Mouse (Mus musculus): ENCODE results near the gene Abcb1b. TPM values are rescaled to one million over a fixed set of nuclear protein-coding genes. Genes with fewer than 3 reads are reported as not detected.
"Not testable (repeated sequence)": the region's sequence is repeated elsewhere in the genome, so short reads cannot be mapped to it uniquely, and the experiment has no call there.

Gene Abcb1b
- polyA plus RNA-seq, 1 experiment from 2014 or later = 1.4 TPM

- 38% methylated on average over 3 of the region's 3 CpGs for WGBS
- no peaks in the 10 kb centered on the region for H3K9me3 ChIP-seq (ENCODE audit: control insufficient read depth, low read length)
- H3K36me3 ChIP-seq (ENCODE audit: control insufficient read depth, insufficient read depth, low read length) = no peaks in the 10 kb centered on the region
- H3K4me2 ChIP-seq (ENCODE audit: low read length) = no peak overlapping the region
- no peaks in the 10 kb centered on the region for H3K27me3 ChIP-seq (ENCODE audit: control insufficient read depth, insufficient read depth, low read length)
- ATAC-seq (ENCODE audit: insufficient number of reproducible peaks, insufficient read depth, low FRiP score, low read depth) = no peak
- no peak overlapping the region for H3K27ac ChIP-seq (replicated peaks in 1 of 2; ENCODE audit: control insufficient read depth in 1 of 2, insufficient read depth in 1 of 2, low read depth in 2 of 2, low read length in 2 of 2)
- no peaks in the 10 kb centered on the region; a peak in 1 of 4 replicates for H3K4me1 ChIP-seq (ENCODE audit: control insufficient read depth in 2 of 2, insufficient read depth in 2 of 2, low read length in 2 of 2)
- no peak overlapping the region for H3K9ac ChIP-seq (ENCODE audit: low read length)
- H3K4me3 ChIP-seq (ENCODE audit: control insufficient read depth in 1 of 2, insufficient read depth in 1 of 2, low read depth in 1 of 2, low read length in 2 of 2) = no peak overlapping the region
Measured at GRCm38 (mm10) chr5:8842815-8843214, 44.9 kb downstream of the Abcb1b start.

- H3K27ac ChIP-seq (replicated peaks in 1 of 2; ENCODE audit: control insufficient read depth in 1 of 2, insufficient read depth in 1 of 2, low read depth in 2 of 2, low read length in 2 of 2); H3K4me2 ChIP-seq (ENCODE audit: low read length); H3K9me3 ChIP-seq (ENCODE audit: control insufficient read depth, low read length); H3K4me3 ChIP-seq (ENCODE audit: control insufficient read depth in 1 of 2, insufficient read depth in 1 of 2, low read depth in 1 of 2, low read length in 2 of 2); H3K36me3 ChIP-seq (ENCODE audit: control insufficient read depth, insufficient read depth, low read length); H3K4me1 ChIP-seq (ENCODE audit: control insufficient read depth in 2 of 2, insufficient read depth in 2 of 2, low read length in 2 of 2); ATAC-seq (ENCODE audit: insufficient number of reproducible peaks, insufficient read depth, low FRiP score, low read depth); H3K9ac ChIP-seq (ENCODE audit: low read length); H3K27me3 ChIP-seq (ENCODE audit: control insufficient read depth, insufficient read depth, low read length): not testable (repeated sequence)
- WGBS = 48% methylated on average over 4 of the region's 9 CpGs
Measured at GRCm38 (mm10) chr5:8848607-8849575, 50.9 kb downstream of the Abcb1b start.

DNA sequence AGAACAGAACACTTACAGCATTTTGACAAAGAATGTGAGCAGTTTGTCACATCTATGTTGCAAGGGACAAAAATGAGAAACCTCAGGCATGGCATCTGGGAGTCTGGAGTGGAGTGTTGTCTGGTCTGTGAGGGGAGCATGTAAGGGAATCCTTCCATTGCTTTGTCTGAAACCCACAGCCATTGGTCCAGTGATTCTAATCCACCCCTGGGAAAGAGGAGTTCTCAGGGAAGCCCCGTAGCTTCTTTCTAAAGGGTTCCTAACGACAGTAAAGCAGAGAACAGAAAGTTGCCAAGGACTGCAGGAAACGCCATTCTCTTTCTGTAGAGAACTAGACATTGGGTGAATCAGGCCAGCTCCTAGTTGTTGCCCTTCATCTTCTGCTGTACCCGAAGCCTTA lies 52.9 kb downstream of the Abcb1b start:
- no peaks in the 10 kb centered on the region for H3K9me3 ChIP-seq (ENCODE audit: control insufficient read depth, low read length)
- H3K4me1 ChIP-seq (ENCODE audit: control insufficient read depth in 2 of 2, insufficient read depth in 2 of 2, low read length in 2 of 2) = no peaks in the 10 kb centered on the region
- 66% methylated on average over 4 of the region's 4 CpGs for WGBS
- no peaks in the 10 kb centered on the region for H3K36me3 ChIP-seq (ENCODE audit: control insufficient read depth, insufficient read depth, low read length)
- ATAC-seq (ENCODE audit: insufficient number of reproducible peaks, insufficient read depth, low FRiP score, low read depth) = no peak
- H3K9ac ChIP-seq (ENCODE audit: low read length) = no peak overlapping the region
- no peak overlapping the region for H3K27ac ChIP-seq (replicated peaks in 1 of 2; ENCODE audit: control insufficient read depth in 1 of 2, insufficient read depth in 1 of 2, low read depth in 2 of 2, low read length in 2 of 2)
- no peak overlapping the region for H3K4me2 ChIP-seq (ENCODE audit: low read length)
- no peaks in the 10 kb centered on the region for H3K27me3 ChIP-seq (ENCODE audit: control insufficient read depth, insufficient read depth, low read length)
- H3K4me3 ChIP-seq (ENCODE audit: control insufficient read depth in 1 of 2, insufficient read depth in 1 of 2, low read depth in 1 of 2, low read length in 2 of 2) = no peak overlapping the region

- H3K27me3 ChIP-seq (ENCODE audit: control insufficient read depth, insufficient read depth, low read length) = no peaks in the 10 kb centered on the region
- 65% methylated on average over 6 of the region's 6 CpGs for WGBS
- no peaks in the 10 kb centered on the region for H3K36me3 ChIP-seq (ENCODE audit: control insufficient read depth, insufficient read depth, low read length)
- ATAC-seq (ENCODE audit: insufficient number of reproducible peaks, insufficient read depth, low FRiP score, low read depth) = no peak
- no peak overlapping the region for H3K4me2 ChIP-seq (ENCODE audit: low read length)
- no peak overlapping the region for H3K27ac ChIP-seq (replicated peaks in 1 of 2; ENCODE audit: control insufficient read depth in 1 of 2, insufficient read depth in 1 of 2, low read depth in 2 of 2, low read length in 2 of 2)
- H3K9me3 ChIP-seq (ENCODE audit: control insufficient read depth, low read length) = no peaks in the 10 kb centered on the region
- H3K4me3 ChIP-seq (ENCODE audit: control insufficient read depth in 1 of 2, insufficient read depth in 1 of 2, low read depth in 1 of 2, low read length in 2 of 2) = no peak overlapping the region
- H3K9ac ChIP-seq (ENCODE audit: low read length) = no peak overlapping the region
- no peaks in the 10 kb centered on the region for H3K4me1 ChIP-seq (ENCODE audit: control insufficient read depth in 2 of 2, insufficient read depth in 2 of 2, low read length in 2 of 2)
Measured at GRCm38 (mm10) chr5:8857201-8857600, 59.3 kb downstream of the Abcb1b start.

DNA sequence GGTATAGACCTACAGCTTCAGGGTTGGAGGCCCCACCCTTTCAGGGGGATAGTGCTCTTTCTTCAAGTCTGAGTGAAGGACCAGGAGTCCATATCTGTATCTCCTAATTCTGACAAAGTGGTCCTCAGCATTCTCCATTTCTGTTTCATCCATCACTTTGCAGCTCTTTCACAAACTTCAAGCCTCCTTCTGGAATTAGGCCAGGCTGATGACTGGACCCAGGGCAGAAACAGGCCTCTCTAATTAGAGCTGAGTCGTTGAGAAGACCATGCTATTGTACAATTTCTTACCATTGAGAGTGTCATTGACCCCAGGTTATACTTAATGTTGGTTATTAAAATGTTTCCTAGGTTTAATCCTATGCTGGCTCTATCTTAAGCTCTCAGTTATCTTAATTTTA lies 63.9 kb downstream of the Abcb1b start:
- no peak overlapping the region for H3K9ac ChIP-seq (ENCODE audit: low read length)
- H3K27ac ChIP-seq (replicated peaks in 1 of 2; ENCODE audit: control insufficient read depth in 1 of 2, insufficient read depth in 1 of 2, low read depth in 2 of 2, low read length in 2 of 2) = no peak overlapping the region
- H3K27me3 ChIP-seq (ENCODE audit: control insufficient read depth, insufficient read depth, low read length) = no peaks in the 10 kb centered on the region
- no peaks in the 10 kb centered on the region for H3K36me3 ChIP-seq (ENCODE audit: control insufficient read depth, insufficient read depth, low read length)
- no peak overlapping the region for H3K4me2 ChIP-seq (ENCODE audit: low read length)
- no peak overlapping the region for H3K4me3 ChIP-seq (ENCODE audit: control insufficient read depth in 1 of 2, insufficient read depth in 1 of 2, low read depth in 1 of 2, low read length in 2 of 2)
- H3K9me3 ChIP-seq (ENCODE audit: control insufficient read depth, low read length) = no peaks in the 10 kb centered on the region
- no peaks in the 10 kb centered on the region; a peak in 1 of 4 replicates for H3K4me1 ChIP-seq (ENCODE audit: control insufficient read depth in 2 of 2, insufficient read depth in 2 of 2, low read length in 2 of 2)
- ATAC-seq (ENCODE audit: insufficient number of reproducible peaks, insufficient read depth, low FRiP score, low read depth) = no peak
- 86% methylated on average over 1 of the region's 1 CpGs for WGBS

DNA sequence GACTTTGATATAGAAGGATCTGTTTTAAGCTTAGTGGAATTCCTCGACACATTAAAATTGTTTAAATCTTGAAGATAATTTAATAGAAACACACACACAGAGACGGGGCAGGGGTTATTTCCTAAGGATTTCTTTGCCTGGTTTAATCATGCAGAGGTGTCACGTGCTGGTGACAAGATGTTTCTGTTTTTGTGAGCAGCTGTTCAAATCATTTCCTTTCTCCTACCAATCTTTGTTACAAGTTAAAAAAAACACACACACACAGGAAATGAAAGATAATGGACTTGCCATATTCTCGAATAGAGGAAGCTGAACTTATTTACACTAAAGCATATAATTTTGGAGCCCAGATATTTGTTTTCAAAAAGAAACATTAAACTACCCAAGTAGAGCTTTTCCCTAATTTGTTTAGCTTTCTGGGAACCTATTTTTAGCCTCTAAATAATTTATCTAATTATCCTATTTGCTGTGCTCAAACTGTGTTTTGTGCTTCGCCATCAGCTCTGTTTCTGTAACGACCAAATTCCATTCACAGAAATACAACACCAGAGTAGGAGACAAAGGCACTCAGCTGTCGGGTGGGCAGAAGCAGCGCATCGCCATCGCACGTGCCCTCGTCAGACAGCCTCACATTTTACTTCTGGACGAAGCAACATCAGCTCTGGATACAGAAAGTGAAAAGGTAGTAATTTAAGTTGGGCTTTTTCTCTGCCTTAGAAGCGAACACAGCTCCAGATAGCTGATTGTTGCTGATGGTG lies 65.8 kb downstream of the Abcb1b start:
- 60% methylated on average over 14 of the region's 14 CpGs for WGBS
- Histone ChIP-seq H3K27me3 (ENCODE audit: control insufficient read depth, insufficient read depth, low read length) (no peaks in the 10 kb centered on the region), H3K4me2 (ENCODE audit: low read length) (no peak overlapping the region), H3K9ac (ENCODE audit: low read length) (no peak overlapping the region), H3K4me1 (ENCODE audit: control insufficient read depth in 2 of 2, insufficient read depth in 2 of 2, low read length in 2 of 2) (no peaks in the 10 kb centered on the region; a peak in 1 of 4 replicates), H3K4me3 (ENCODE audit: control insufficient read depth in 1 of 2, insufficient read depth in 1 of 2, low read depth in 1 of 2, low read length in 2 of 2) (no peak overlapping the region), H3K9me3 (ENCODE audit: control insufficient read depth, low read length) (no peaks in the 10 kb centered on the region), H3K27ac (replicated peaks in 1 of 2; ENCODE audit: control insufficient read depth in 1 of 2, insufficient read depth in 1 of 2, low read depth in 2 of 2, low read length in 2 of 2) (no peak overlapping the region), H3K36me3 (ENCODE audit: control insufficient read depth, insufficient read depth, low read length) (no peaks in the 10 kb centered on the region)
- no peak for ATAC-seq (ENCODE audit: insufficient number of reproducible peaks, insufficient read depth, low FRiP score, low read depth)

DNA sequence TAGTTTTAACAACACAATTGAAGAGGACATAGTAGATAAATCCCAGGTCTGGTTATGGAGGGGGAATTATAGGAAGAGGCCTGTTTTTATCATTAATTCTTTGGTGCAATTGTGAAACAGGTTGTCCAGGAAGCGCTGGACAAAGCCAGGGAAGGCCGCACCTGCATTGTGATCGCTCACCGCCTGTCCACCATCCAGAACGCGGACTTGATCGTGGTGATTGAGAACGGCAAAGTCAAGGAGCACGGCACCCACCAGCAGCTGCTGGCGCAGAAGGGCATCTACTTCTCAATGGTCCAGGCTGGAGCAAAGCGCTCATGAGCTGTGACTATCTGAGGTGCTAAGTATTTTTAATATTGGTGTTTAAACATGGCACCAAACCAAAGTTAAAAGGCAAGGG lies 67.7 kb downstream of the Abcb1b start:
- not testable (repeated sequence) for ATAC-seq (ENCODE audit: insufficient number of reproducible peaks, insufficient read depth, low FRiP score, low read depth)

More for the DNA sequence above, 67.7 kb downstream of the Abcb1b start:
- not testable (repeated sequence) for H3K4me2 ChIP-seq (ENCODE audit: low read length); H3K27ac ChIP-seq (replicated peaks in 1 of 2; ENCODE audit: control insufficient read depth in 1 of 2, insufficient read depth in 1 of 2, low read depth in 2 of 2, low read length in 2 of 2); H3K9me3 ChIP-seq (ENCODE audit: control insufficient read depth, low read length); H3K36me3 ChIP-seq (ENCODE audit: control insufficient read depth, insufficient read depth, low read length); H3K27me3 ChIP-seq (ENCODE audit: control insufficient read depth, insufficient read depth, low read length); H3K4me3 ChIP-seq (ENCODE audit: control insufficient read depth in 1 of 2, insufficient read depth in 1 of 2, low read depth in 1 of 2, low read length in 2 of 2); H3K9ac ChIP-seq (ENCODE audit: low read length); H3K4me1 ChIP-seq (ENCODE audit: control insufficient read depth in 2 of 2, insufficient read depth in 2 of 2, low read length in 2 of 2)
- 93% methylated on average over 11 of the region's 11 CpGs for WGBS

Measured in heart, embryonic 14.5 days (tissue).